Mouse (Mus musculus) c-Kit-negative CD71-positive TER-119-positive erythroid progenitor cells, embryonic 14.5 days (primary cell): ENCODE measurements around the gene Whrn.

ENCODE experiments used
- DNase-seq: peaks from one replicate; pipeline ENCODE4 v3.0.0-alpha.2; 2013; ENCODE audit warnings: low read depth, low spot score

The Whrn gene

DNA sequence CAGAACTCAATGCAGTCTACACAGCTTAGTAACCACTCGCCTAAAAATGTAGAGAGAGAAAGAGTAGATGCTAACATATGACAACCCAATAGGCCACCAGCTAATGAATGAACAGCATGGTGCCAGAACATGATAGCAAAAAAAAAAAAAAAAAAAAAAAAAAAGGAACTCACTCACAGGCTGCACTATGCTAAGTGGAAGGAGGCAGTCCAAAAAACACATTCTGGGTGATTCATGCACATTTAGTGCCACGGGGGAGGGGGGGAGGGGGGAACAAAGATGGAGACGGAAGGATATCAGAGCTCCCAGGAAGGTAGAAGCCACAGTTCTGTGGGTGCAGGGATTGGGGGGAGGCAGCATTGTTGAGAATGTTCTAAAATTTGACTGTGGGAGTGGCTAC, 43.2 kb downstream of the Whrn start:
- no peak for DNase-seq

DNA sequence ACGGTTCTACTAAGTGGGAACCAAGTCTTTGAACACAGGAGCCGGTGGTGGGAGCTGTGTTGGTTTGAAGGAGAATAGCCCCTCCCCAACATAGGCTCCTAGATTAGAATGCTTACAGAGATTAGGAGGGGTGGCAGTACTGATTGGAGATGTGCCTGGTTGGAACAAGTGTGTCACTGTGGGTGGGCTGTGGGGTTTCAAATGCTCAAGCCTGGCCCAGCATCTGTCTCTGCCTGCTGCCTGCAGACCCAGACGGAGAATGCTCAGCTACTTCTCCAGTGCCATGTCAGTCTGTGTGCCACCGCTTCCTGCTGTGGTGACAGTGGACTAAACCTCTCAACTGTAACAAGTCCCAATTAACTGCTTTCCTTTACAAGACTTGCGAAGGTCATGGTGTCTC, 45.2 kb downstream of the Whrn start:
- DNase-seq, result no peak

DNA sequence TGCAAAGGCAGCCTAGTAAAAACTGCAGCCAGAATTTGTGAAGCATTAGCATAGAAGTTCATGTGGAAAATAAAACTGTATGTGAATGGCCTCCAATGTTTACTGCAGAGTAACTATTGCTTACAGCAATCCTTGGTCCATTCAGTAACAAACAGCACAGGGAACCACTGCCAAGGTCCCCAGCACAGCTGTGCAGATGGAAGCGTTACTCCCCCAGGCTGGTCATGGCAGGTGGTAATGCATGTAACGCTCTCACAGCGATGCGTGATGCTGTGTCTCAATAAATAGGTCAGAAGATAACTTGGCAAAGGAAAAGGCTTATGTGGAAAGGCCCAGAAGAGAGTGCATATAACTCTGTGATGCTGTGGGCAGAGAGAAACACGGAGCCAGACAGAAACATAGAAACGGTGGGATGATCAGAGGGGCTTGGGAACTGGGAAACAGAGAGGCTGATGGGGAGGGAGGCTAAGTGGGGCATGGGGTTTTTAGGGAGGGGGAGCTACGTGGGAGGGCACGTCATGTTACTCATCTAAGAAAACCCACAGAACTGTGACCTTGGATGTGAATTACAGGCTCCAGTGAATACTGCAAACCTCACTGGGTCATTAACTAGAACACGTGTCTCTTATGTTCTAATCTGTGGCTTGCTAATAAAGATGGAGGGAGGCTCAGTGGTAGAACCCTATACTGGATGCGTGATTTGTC, 51.3 kb downstream of the Whrn start:
- DNase-seq, result no peak

DNA sequence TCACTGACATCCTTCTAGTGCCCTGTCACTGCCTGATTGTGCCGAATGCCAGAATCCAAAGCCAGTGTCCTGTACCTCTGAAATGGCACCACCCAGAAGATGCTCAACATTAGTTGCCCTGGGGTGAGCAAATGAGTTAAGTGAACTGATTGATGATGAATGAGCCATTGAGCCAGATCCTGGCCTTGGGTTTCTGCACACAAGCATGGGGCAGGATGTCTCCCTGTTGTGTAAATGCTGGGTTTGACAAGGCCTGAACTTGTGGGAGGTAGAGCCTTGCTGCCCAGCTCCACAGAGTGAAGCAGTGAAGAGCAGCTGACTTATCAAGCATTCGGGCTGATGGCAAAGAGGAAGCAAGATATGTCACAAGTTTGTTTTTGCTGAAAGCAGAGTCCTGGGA, 52.7 kb downstream of the Whrn start:
- no peak for DNase-seq

DNA sequence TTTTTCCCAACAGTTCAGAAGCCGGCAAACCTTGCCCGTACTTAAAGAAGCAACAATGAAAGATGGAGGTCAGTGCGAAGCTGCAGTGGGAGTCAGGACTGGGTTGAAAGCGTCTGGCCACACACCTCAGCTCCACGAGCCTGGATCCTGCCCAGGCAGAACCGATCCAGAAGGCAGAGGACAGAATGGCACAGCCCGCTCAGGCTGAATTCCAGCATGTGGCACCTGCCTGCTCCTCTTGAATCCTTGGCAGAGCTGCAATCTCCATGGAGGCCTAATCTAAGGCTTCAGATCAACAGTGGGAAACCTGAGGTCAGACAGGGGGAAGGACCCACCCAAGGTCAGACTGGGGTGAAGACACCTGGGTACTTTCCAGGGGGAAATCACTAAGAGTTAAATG, 54.2 kb downstream of the Whrn start:
- DNase-seq, result no peak

DNA sequence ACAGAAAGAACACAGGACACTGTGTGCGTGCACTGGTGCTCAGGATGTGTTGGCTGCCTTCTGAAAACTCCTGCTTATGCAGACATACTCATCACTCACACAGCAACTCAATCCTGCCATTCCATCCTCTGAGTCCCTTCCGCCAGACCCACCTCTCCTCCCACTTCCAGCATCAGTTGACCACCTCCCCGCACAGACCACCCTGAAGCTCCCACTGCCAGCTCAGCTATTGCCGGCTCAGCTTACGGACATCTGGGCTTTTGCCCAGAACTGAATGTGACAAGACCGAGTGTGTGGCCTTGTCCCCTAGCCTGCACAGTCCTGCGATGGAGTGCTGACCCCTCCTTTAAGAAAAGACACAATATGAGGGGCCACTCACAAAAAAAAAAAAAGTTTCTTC, 55.5 kb downstream of the Whrn start:
- no peak for DNase-seq

DNA sequence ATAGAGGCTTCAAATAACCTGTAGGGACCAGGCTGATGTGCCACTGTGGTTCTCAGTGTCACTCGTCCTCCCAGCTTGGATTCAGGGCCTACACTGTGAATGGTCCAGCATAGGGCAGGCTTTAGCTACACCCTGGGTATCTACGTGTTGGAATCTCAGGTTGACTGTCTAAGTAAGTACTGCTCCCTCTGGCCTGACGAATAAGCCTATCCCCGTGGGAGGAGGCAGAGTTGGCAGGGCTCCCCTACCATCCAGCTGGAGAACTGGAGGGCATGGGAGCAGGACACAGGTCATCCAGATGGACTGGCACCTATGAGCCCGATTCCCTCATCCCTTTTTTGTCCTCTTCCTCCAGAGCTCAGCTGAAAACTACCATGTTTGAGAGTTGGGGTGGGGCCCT, 57.8 kb downstream of the Whrn start:
- no peak for DNase-seq

DNA sequence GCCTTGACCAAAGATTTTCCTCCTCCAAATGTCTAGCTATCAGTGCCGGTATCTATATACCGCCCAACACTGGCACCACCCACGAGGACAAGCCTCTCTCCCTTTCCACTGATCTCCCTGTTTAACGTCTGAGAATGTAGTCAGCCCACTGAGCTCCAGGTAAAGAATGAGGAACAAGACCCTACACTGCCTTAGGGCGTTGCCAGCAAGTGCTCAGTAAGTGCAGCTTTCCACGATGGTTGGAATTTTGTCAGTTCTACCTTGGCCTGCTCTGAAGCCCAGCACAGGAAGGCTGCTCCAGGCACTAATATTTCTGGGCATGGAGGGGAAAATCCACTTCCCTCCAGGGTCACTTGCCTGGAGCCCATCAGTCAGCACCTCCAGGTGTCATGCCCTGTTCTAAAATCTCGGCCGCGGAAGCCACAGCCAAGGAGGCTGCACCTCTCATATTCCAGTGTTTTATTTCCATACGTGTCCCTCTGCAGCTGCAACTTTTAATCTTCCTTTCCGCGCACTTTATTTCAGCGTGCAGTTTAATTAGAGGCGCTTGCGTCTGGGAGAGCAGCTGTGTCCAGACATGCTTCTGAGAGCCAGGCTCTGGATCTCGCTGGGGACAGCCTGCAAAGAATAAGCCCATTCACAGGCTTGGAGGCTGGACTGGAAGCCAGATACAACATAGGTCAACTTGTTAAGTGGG, 58.5 kb downstream of the Whrn start:
- DNase-seq, result no peak

DNA sequence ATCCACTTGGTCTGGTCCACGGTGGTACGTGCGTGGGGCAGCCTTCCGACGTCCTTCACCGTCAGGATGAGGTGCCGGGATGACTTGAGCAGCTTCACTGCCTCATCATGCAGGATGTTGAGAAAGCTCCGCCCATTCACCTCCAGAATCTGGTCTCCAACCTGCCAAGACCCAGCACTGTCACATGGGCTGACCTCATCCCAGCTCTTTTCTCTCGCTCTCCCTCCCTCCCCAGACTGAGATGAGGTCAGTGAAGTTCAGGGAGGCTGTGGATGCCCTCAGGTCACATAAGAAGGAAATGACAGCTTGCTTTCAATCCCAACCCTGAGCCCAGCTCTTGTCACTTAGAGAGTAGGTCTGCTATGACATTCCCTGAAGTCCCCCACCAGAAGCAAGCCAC, 60.4 kb downstream of the Whrn start:
- DNase-seq, result no peak

DNA sequence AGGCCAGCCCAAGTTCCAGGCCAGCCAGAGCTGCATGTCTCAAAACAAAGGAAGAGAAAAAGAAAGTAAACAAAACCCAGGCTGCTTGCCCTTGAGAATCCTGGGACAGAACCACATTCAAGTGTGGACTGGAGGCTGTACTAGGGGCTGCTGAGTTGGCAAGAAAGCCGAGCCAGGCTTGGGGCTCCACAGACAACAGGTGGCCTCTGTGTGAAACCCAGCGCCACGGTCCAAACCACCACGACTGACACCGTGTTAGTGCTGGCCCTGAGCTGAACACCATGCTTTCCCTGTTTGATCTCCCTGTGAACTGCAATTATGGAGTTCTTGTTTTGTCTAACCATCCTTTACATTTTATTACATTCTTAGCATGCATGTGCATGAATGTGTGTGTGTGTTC, 64.7 kb downstream of the Whrn start:
- DNase-seq, result no peak

DNA sequence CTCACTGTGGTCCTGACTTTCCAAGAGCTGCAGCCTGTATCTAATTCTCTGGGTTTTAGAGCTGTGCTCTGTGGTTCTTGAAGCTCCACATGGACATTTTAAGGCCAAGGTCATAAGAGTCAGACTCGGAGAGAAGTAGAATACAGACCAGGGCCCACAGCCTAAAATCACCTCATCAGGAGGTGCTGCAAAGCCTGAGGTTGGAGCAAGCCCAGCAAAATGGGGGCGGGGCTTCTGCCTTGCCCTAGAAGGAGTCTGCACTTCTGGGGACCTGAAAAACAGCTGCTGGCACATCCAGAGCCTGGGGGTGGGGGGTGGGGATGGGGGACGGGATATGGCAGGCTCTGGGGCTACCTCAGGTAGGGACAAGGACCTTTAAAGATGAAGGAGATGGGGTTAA, 65.4 kb downstream of the Whrn start:
- DNase-seq, result no peak

DNA sequence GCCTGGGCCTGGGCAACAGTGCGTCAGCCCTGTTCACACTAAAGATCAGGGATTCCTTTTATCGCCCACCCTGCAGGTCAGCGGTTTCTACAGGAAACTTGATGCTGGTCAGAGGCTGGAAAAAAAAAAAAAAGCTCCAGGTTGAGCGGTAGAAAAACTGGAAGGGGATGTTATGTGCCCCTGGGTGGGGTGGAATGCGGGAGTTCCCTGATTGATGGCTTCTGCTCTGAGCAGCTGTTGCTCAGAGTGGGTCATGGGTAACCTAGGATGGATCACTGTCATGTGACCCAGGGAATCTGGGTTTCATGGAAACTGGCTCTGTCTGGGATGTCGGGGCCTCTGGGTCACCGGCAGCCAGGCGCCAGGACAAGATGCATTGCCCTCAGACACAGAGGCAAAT, 69.5 kb downstream of the Whrn start:
- DNase-seq, result no peak

DNA sequence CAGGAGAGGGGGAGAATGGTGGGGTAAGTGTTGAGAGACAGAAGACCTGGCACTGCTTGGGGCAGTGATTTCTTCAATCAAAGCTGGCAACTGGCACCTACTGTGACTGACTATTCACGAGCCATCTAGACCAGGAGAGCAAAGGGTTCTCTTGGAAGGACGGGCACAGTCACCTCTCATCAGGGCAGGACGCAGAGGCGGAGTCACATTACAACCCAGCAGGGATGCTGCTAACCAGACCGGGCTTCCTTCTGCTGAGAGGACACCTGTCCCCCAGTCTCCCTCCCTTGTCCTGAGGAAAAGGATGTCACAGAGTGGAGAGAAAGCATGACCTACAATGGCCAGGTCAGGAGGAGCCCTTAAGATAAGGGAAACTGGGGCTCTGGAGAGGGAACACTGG, 72.0 kb downstream of the Whrn start:
- no peak for DNase-seq

DNA sequence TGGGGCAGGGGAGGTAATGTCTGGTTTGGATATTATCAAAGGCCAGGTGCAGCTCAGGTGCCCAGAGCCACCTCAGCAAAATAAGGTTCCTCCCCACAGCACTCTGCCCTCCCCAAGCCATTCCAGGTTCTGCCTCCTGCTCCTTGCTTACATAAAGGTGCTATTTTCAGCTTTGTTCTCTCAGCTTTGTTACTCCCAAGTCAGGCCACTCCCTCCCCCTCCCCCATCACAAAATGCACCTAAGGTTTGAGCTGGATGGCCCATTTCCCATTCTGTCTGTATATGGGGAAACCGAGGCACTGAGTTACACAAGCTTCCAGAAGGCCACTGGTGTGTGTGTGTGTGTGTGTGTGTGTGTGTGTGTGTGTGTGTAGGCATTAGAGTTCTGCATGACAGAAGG, 72.6 kb downstream of the Whrn start:
- no peak for DNase-seq

DNA sequence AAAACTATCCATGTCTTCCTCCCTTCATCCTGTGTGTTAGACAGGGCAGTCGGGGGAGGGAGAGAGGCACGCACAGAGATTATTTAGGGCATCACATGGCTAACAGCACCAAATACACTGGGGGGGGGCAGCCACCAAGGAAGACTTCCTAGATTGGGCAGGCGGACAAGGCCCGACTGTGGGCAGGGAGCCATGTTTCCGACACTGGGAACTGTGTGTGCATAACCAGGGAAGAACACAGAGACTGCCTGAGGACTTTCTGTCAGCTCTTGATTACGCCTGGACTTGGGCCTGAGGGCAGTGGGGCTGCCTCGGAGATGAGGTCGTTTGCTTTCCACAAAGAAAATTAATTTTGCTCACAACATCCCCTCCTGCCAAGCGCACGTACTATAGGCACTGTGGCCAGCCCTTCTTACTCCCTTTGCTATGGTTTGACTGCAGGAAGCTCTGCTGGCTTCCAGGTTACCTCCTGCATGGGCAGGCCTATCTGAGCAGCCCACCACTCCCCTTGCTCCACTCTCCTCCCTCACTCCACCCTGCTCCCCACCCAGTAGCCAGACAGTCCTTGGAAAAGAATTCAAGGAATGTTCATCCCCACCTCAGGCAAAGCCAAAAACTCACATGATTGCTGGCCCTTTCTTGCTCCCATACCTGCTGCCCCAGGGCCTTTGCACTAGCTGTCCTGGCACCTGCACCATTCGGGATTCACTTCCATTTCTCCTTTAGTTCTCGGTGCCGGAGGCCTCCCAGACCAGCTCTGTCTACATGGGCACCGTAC, 75.5 kb downstream of the Whrn start:
- no peak for DNase-seq

DNA sequence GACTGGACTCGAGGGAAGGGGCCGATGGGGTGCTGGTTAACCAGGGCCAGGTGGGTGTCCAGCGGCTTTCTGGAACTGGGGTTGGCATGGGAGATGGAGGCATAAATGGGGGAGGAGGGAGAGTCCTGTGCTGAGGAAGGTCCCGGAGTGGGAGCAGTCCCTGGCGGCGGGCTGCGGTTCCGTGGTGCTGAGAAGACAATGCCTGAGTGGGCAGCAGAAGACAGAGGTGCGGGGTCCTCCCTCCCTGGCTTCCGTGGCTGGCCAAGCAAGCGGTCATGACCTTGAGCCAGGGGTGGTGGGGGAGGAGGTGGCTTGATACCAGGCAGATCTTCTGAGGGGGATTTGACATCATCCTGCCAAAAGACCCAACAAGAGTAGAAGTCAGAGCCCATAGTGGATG, 77.5 kb downstream of the Whrn start:
- DNase-seq, result no peak

DNA sequence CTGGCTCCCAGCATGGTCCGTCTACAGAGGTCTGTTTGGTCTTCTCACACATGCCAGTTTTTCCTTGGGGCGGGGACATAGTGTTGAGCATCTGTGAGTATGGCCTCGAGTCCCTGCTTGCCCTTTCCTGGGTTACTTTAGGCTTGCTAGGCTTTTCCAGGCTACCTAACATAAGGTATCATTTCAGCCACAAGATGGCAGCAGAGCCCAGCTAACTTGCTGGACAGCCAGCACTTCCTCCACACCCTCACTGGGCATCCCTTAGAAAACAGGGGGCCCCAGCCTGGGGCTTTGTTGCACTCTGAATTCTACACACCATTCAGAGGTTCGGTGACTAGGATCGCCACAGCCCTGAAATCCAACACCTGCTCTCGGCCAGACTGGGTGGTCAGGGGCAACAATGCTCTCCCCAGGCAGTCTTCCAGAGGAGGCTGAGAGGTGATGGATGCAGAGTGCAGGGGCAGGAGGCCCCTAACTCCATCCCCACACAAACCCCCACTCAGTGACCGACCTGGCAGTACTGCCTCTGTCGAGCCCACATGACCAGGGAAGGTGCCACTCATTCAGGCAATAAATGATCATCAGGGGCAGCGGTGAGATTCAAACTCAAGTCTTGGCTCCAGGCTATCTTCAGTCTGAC, 78.4 kb downstream of the Whrn start:
- no peak for DNase-seq

DNA sequence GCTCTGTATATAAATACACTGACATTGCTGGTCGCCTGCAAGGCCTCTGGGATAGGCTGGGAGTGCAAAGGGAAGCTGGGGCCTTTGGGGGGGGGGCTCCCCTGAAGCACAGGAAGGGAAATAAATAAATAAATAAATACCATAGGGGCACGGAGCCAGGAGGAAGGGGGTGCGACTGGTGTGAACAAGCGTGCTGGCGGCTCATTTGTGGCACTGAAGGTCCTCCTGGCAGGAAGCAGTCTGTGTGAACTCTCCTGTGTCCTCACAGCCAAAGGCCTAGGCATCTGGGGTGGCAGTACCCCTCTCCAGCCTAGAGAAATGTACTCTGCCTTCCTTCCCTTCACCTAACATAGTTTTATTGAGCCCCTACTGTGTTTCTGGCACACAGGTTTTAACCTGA, 80.8 kb downstream of the Whrn start:
- no peak for DNase-seq

DNA sequence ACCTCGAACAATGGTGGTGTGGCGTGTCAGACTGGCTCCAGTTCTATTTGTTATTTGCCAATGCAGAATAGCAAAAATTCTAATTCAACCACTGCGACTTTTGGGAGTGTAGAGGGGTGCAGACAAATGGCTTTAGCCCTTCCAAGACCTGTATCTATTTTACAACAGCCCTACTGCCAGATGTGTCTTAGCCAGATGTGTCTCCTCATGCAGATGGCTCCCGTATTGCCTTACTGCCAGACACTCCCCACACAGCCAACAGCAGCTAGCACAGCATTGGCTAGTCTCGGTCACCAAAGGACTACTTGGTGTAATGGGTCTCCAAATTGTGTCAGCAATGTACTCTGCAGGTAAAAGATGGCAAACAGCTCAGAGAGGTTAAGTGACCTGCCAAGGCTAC, 84.6 kb downstream of the Whrn start:
- no peak for DNase-seq

DNA sequence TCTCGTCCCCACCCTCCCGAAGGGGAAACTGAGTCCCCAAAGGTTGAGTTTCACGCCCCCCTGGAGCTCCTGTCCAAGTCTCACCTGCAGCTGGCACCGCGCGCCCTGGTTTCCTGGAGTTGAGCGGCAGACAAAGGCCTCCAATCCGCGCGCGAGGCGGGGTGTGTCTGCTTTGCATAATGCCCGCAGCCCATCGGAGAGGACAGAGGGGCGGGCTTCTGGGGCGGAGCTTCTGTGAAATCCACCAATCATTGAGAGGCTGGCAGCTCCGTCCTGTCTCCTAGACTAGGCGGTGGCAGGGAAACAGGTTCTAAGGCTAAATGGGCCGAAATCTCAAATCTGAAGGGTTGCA, 85.2 kb downstream of the Whrn start:
- DNase-seq, result peak; percentile 76

DNA sequence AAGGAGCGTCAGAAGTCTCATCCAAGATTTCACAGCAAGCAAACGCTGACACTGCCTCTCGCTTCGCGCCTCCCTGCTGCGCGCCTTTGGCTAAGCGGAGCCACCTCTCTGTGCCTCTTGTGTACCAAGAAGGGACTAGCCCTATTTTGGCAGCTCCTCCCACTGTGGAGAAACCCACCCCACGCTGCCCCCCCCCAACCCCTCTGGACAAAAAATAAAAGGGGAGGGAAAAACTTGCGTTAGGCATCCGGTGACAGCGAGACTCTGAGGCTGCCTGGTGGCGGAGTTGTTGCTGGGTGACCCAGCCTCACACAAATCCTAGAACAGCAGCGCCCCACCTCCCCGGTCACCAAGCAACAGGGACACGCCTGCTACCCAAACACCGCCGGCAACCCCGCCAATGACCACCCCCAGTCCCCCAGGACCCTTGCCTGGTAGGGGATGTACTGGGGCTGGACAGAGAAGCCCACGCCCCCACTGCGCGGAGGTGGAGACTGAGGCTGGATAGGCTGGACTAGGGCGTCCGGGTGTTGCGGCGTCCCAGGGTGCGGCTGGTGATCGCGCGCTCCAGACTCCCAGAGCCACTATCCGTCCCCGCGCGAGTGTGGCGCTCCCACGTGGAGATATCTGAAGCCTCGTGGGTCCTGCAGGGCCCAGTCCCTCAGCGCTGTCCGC, 85.7 kb downstream of the Whrn start:
- no peak for DNase-seq

DNA sequence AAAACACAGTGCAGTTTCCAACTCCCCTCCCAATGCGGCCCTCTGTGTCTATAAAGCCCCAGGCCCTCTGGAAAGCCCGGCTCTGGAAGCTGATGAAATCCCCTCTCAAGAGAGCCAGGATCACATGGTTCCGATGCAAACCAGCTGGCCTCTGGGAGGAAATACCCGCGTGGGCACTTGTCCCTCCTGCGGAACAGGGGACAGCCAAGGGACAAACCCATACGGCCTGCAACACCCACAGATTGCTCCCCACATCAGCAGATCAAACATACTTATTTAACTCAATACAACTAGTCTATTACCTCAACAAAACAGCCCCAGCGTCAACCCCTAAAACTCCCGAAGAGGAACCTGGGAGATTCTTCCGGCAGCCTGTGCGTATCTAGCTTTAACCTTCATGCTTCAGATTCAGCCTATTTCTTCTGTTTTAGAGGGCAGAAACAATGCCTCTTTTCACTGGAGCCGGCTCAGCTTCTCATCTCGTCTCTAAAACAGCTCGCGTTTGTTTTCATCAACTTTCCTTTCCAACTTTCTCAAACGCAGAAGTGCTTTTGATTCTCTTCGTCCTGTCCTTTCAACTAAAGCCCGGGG, 86.4 kb downstream of the Whrn start:
- DNase-seq, result no peak
